Mouse (Mus musculus): ENCODE results near the gene Fam71e2. TPM values are rescaled to one million over a fixed set of nuclear protein-coding genes. Genes with fewer than 3 reads are reported as not detected.

Gene Fam71e2
- total RNA-seq, 2 experiments from 2014 or later = not detected

DNA sequence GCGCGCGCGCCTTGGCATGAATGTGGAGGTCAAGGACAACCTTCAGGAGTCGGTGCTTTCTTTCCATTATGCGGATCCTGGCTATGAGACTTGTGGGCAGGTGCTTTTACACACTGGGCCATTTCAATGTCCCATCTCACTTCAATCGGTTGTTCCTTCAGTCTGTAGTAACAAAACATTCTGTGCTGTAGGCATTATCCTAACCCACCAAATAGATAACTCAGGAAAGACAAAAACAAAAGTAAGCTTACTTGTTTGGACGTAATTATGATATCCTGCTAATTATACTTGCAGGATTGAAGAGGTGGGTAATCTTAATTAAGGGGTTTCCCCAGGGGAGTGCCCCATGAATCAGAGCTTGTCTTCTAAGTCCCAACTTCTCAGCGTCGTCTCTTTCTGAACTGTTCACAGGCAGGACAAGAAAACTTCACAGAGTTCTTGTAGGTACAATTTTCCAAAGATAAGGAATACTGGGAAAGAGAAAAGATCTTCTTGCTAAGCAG is 32.0 kb downstream of the Fam71e2 start:
- DNase-seq = no peak

DNA sequence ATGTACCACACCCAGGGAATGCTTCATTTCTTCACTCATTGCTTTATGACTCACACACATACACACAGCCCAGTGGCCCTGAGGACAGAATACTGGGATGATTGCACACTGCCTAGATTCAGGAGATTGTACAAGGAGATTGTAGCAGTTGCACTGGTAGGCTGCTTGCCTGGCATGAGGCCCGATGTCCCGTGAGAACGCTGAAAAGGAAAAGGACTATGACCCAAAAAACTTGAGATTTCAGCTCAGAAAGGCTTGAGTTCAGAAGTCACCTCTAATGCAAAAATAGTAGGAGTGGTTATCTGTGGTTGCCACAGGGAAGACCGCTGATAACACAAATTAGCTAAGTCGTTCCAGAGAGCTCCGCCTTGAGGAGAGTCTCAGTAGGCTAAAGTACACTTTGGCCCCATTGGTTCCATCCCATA is 38.1 kb downstream of the Fam71e2 start:
- DNase-seq = no peak

DNA sequence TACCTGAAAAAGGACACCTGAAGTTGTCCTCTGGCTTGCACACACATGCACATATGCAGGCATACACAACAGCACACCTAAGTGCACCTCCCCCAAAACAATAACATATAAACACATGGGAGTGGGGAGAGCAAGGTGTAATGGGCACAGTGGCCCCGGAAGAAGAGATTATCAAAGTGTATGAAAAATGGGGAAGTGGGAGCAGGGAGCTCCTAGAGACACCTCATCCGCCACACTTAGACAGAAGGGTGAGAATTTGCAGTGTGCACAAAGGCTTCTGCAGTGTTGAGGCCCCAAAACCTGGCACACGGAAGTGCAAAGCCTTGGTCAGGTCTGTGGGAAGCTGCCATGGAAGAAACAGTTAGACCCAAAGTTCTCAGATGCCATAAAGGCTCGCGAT is 40.0 kb downstream of the Fam71e2 start:
- DNase-seq = no peak

DNA sequence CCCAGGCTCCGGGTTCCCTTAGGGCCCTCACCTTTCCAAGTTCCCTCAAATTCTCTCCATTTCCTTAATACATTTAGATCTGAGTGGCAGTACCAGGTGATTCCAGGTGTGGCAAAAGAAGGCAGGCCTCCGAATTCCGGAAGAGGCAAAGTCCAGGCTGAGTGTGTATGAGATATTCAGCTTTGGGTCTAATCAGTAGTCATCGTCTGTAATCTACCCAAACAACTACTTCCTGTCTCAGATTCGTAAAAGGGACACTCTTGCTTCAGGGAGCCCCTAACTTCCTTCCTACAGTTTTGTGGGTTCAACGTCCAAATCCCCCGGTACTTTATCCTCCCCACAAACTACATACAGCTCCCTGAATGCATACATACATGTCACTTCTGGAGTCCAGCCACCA is 45.9 kb downstream of the Fam71e2 start, which contains the start of gene Tmem150b:
Gene Tmem150b (minus strand): TSS at position 81 of the 400 bp plus-strand sequence.
- no peak for DNase-seq

DNA sequence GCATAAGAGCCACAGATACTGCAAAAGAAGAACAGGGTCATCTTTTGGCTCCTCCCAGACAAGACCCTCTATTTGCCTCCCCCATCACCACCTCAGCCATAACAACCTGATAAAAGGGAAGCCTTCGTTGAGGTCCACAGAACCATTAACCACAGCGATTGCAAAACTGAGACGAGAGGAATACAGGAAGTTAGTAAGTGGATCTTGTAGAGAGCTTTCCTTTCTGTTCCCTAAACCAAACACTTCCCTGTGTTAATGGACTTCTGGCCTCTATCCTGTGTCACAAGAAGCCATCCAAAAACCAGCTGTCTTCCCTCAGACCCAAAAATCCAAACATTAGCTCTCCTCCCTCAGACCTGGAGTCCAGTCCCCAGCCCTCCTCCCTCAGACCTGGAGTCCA is 46.7 kb downstream of the Fam71e2 start:
- DNase-seq = no peak

DNA sequence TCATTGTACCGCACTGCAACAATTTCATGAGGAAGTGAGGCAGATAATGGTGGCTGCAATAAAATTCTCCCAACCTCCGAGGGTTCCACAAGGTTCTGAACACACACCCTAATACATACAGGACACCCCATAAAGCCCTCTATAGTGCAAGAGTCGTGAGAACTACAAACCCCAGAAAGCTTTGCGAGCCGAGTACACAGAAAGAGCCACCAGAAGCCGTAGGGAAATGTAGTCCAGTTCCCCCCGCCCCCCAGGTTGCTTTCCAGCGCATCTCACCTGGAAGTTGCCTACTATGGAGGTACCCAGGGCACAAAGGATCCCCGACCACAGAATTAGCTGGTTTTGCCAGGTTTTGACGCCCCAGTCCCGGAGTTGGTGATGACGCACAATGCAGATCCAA is 47.6 kb downstream of the Fam71e2 start:
- no peak for DNase-seq

DNA sequence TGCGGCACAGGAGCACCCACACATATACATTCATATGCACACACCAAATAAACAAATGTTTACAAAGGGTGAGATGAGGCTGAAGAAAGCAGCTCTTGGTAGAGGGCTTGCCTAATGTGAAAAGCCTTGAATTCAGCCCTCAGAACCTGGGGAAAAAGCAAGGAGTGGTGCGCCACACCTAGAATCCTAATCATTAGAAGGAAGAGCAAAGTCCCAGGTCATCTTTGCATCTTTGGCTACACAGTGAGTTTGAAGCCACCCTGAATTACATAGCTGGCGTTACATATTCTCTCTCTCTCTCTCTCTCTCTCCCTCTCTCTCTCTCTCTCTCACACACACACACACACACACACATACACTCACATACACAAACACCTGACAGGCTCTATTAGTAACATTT is 51.8 kb downstream of the Fam71e2 start:
- DNase-seq = no peak

DNA sequence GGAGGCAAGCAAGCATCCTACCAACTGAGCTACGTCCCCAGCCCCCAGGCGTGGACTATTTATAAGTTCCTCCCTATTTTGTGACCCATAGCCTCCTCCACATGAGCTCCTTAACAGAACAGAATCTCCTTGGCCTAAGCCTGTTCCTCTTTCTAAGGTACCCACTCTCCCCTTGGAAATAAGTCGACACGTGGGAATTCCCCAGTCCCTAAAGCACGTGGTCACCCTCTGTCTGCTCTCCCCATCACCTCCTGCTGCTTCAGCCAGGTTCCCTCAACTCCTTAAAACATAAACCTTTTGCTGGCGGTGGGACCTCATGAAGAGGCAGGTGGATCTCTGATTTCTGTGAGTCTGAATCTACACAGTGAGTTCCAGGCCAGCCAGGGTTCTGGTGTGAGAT is 54.1 kb downstream of the Fam71e2 start:
- no peak for DNase-seq

DNA sequence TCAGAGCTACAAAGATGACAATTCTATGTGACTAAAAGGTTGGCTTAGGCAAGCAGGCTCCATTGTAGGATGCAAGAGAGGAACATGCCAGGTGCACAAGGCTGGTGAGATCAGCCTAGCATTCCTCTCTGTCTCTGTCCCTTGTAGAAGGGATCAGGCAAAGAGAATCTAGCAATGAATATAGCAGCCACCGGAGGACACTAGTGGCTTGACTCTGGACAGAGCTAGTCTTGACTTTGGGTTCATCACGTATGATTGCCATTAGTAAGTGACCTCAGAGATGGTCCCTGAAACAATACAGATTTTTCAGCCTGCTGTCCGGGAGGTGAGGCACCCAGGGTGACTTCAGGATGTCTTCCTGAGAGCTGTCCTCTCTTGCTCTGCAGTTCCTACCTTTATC is 58.5 kb downstream of the Fam71e2 start:
- no peak for DNase-seq

DNA sequence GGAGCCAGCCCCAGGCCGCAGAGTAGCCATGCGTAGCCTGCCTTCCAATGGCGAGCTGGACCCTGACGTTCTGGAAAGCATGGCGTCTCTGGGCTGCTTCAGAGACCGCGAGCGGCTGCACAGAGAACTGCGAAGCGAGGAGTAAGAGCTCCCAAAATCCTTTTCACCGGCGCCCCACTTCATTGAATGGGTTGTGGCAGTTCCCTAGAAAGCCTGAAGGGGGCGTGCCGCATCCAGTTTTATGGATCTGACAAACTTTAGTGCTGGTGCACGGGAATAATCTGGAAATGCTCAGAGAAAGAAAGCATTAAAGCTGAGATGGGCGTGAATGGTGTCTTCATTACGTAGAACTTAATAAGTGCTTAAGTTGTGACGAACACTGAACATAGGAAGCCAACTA is 66.0 kb downstream of the Fam71e2 start:
- no peak for DNase-seq

Other genes with a start within 250 kb of the Fam71e2 start
- gene Tnni3, start 247.1 kb downstream of the Fam71e2 start, total RNA-seq (2021) = under 1 TPM in 1 of 2 experiments, not detected in 1; 0.29 TPM
- gene Dnaaf3, start 238.8 kb downstream of the Fam71e2 start, total RNA-seq (2021) = not detected
- gene Syt5, start 223.8 kb downstream of the Fam71e2 start, total RNA-seq (2021) = under 1 TPM in 1 of 2 experiments, not detected in 1; 0.16 TPM
- not detected for gene Ptprh, start 167.3 kb downstream of the Fam71e2 start, total RNA-seq (2021)
- gene Tmem86b, start 139.9 kb downstream of the Fam71e2 start, total RNA-seq (2021) = 1 to 10 TPM; 2.4 to 3.0 TPM
- gene Ppp6r1, start 112.3 kb downstream of the Fam71e2 start, total RNA-seq (2021) = 10 to 100 TPM; 41.8 to 46.2 TPM
- 10 to 100 TPM; 21.8 to 23.1 TPM for gene Hspbp1, start 86.2 kb downstream of the Fam71e2 start, total RNA-seq (2021)
- 1 to 10 TPM; 1.4 to 1.7 TPM for gene Brsk1, start 80.7 kb downstream of the Fam71e2 start, total RNA-seq (2021)
- gene Tmem150b, start 46.1 kb downstream of the Fam71e2 start, total RNA-seq (2021) = under 1 TPM in 1 of 2 experiments, not detected in 1; 0.23 TPM
- gene Kmt5c, start 31.2 kb downstream of the Fam71e2 start, total RNA-seq (2021) = 10 to 100 TPM; 10.7 to 12.3 TPM
- 1 to 10 TPM; 1.4 to 2.2 TPM for gene Cox6b2, start 18.2 kb downstream of the Fam71e2 start, total RNA-seq (2021)
- gene Il11, start 11.6 kb upstream of the Fam71e2 start, total RNA-seq (2021) = not detected
- not detected for gene Tmem190, start 11.6 kb upstream of the Fam71e2 start, total RNA-seq (2021)
- gene Tmem238, start 18.4 kb upstream of the Fam71e2 start, total RNA-seq (2021) = 1 to 10 TPM; 6.3 to 6.4 TPM
- 100 to 1,000 TPM; 442 to 471 TPM for gene Rpl28, start 21.6 kb upstream of the Fam71e2 start, total RNA-seq (2021)
- 10 to 100 TPM; 65.5 to 67.9 TPM for gene Ube2s, start 41.3 kb upstream of the Fam71e2 start, total RNA-seq (2021)
- not detected for gene Shisa7, start 73.4 kb upstream of the Fam71e2 start, total RNA-seq (2021)
- gene Isoc2b, start 99.0 kb upstream of the Fam71e2 start, total RNA-seq (2021) = 1 to 10 TPM; 4.3 to 4.5 TPM
- gene Isoc2a, start 105.9 kb upstream of the Fam71e2 start, total RNA-seq (2021) = 10 to 100 TPM; 21.4 to 24.3 TPM
- gene Gm36210, start 135.2 kb upstream of the Fam71e2 start, total RNA-seq (2021) = under 1 TPM; 0.21 to 0.36 TPM
- 1 to 10 TPM; 6.8 to 8.3 TPM for gene Zfp628, start 143.9 kb upstream of the Fam71e2 start, total RNA-seq (2021)
- 1 to 10 TPM; 3.7 to 5.2 TPM for gene Nat14, start 150.7 kb upstream of the Fam71e2 start, total RNA-seq (2021)
- 10 to 100 TPM; 10.1 to 11.6 TPM for gene Ssc5d, start 154.5 kb upstream of the Fam71e2 start, total RNA-seq (2021)
- 10 to 100 TPM; 29.0 to 60.0 TPM for gene Sbk2, start 193.1 kb upstream of the Fam71e2 start, total RNA-seq (2021)
- 1 to 10 TPM in 1 of 2 experiments, under 1 TPM in 1; 0.49 to 3.1 TPM for gene Sbk3, start 199.9 kb upstream of the Fam71e2 start, total RNA-seq (2021)
- gene Zfp579, start 224.9 kb upstream of the Fam71e2 start, total RNA-seq (2021) = 10 to 100 TPM; 10.2 to 14.9 TPM
- 1 to 10 TPM; 7.1 to 8.7 TPM for gene Zfp524, start 243.1 kb upstream of the Fam71e2 start, total RNA-seq (2021)
- 10 to 100 TPM; 17.7 to 18.2 TPM for gene Fiz1, start 243.4 kb upstream of the Fam71e2 start, total RNA-seq (2021)
- gene Gm44973, start 244.2 kb upstream of the Fam71e2 start, total RNA-seq (2021) = not detected
- 10 to 100 TPM; 10.8 to 12.1 TPM for gene Zfp865, start 249.1 kb upstream of the Fam71e2 start, total RNA-seq (2021)
- gene Ccdc106, start 249.3 kb upstream of the Fam71e2 start, total RNA-seq (2021) = not detected